Mouse (Mus musculus) bone marrow macrophage, adult 2 months (primary cell): ENCODE measurements around the gene Ralbp1.

Source experiments
- CTCF ChIP-seq: IDR thresholded peaks from 2 replicates; pipeline ENCODE4 v1.5.1; 2012; ENCODE audit warnings: low read depth, mild to moderate bottlenecking, low read length, moderate library complexity
- POLR2A ChIP-seq: IDR thresholded peaks from 2 replicates; pipeline ENCODE4 v1.6.1; 2012; ENCODE audit warnings: mild to moderate bottlenecking, low read depth, low read length, borderline replicate concordance

GRCm38 (mm10) chr17:65884691-65885397 lies 754 bp downstream of the Ralbp1 start:
- no peak for TF ChIP-seq CTCF
- TF ChIP-seq POLR2A = no peak; the same call in 1 of the 2 replicates
